Mouse (Mus musculus): ENCODE measurements around the gene Opn3.

Gene Opn3

GRCm38 (mm10) chr1:175692246-175692996 lies at the start of gene Opn3, which contains the start of gene Chml:
TSS of gene Opn3 (minus strand) at chr1:175692776.
TSS of gene Chml (minus strand) at chr1:175692901.
- peak; percentile 98 for DNase-seq (ENCODE audit: low spot score)

GRCm38 (mm10) chr1:175725771-175726170 lies 33.2 kb upstream of the Opn3 start:
- DNase-seq (ENCODE audit: low spot score): no peak

DNA sequence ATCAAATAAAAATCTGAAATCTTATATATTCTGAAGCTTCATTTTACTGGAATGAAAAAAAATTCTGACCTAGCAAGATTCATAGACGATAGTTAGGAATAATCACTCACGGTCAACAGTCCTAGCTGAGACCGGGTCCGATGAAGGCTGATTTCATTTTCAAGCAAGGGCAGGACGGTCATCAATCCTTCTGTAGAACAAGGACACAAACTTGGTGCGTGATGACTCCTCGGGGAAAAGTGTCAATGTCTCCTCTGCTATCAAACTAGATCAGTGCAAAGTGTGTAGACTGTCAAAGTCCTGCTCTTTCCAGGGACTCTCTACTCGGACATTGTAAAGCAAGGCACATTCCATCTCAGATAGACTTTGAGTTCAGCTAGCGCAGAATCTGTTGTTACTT lies 24.3 kb upstream of the Opn3 start:
- DNase-seq (ENCODE audit: low spot score): no peak

DNA sequence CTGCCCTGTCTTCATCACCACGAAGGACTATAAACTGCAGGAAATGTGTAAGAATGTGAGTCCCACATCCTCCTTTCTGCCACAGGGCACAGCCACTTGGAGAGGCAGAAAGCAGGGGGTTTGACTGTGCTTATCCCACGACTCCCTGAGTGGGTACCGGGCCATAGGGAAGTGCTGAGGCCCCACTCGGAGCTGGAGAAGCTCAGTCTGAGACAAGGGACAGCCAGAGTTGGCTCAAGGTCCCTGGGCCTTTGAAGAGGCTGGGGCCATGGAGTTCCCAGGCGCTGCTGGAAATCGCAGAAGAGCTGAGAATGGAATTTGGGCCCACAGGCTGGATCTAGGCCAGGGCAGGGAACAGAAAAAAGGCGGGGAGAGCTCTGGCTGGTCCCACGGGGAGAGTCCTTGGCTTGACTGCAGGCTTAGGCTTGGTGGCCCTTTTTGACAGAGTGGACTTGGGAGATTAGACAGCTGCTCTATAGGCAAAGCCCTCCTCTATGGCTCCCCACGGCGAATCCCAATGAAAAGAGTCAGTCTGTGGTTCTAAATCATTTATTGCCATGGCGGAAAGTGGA lies 19.8 kb upstream of the Opn3 start:
- DNase-seq (ENCODE audit: low spot score): no peak

DNA sequence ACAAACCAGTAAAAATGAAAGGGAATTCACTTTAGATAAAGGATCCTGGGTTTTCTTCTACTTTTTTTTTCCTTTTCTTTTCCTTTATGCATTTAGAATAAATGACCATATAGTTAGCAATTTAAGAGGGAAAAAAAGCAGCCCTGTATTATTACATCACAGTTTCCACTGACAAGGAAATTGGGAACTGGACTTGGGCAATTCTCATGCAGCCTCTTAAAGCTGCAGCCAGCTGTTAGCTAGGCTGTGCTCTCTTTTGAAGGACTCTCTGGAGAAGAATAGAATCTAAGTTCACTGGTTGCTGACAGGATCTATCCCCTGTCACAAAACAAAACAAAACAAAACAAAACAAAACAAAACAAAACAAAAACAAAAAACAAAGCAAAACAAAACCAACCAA lies 15.4 kb upstream of the Opn3 start:
- DNase-seq (ENCODE audit: low spot score): no peak

DNA sequence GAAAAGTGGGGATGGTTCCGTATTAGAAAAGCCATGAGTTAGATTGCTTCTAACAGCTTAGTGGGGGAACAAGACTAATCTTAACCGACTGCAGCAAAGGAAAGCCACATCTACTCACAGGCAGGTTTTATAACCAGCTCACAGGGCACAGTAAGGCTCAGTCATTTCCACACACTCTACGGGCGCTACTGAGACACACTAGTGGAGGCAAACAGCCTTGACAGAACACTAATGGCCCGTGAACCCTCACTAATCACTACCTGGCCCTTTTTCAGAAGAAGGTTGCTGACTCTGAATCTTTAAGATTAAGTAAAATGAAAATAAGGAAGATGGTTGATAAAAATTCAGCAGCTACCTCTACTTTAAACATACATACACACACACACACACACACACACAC lies 15.0 kb upstream of the Opn3 start:
- no peak for DNase-seq (ENCODE audit: low spot score)

GRCm38 (mm10) chr1:175701145-175701544 lies 8.6 kb upstream of the Opn3 start:
- no peak for DNase-seq (ENCODE audit: low spot score)

GRCm38 (mm10) chr1:175699796-175700195 lies 7.2 kb upstream of the Opn3 start:
- DNase-seq (ENCODE audit: low spot score): no peak

GRCm38 (mm10) chr1:175699375-175699774 lies 6.8 kb upstream of the Opn3 start:
- no peak for DNase-seq (ENCODE audit: low spot score)

DNA sequence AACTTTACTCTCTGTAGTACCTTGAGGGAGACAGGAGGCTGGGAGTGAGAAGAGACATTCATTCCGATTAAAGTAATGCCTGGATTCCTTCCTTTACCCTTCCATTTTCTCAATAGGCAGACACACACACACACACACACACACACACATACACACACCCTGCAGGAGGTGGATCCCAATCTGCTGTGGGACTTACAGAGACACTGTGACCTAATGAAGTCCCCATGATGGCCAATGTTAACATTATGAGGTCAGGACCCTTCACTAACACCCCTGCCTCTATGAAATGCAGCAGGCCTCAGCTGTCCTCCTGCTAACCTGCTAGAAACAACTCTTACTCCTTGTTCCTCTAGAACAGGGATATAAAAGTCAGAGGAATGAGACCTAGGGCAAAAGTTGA lies 5.7 kb upstream of the Opn3 start, which contains the start of gene Wdr64:
Gene Wdr64 (plus strand): TSS at position 301 of the 400 bp plus-strand sequence.
- DNase-seq (ENCODE audit: low spot score): no peak

GRCm38 (mm10) chr1:175693429-175693960 lies 919 bp upstream of the Opn3 start:
- DNase-seq (ENCODE audit: low spot score): no peak

- no peak for DNase-seq (ENCODE audit: low spot score)
These were observed 403 bp upstream of the Opn3 start for GRCm38 (mm10) chr1:175692997-175693361.

- DNase-seq (ENCODE audit: low spot score): no peak
These were observed 810 bp downstream of the Opn3 start for GRCm38 (mm10) chr1:175691686-175692245.

GRCm38 (mm10) chr1:175680995-175681394 lies 11.6 kb downstream of the Opn3 start:
- no peak for DNase-seq (ENCODE audit: low spot score)

- no peak for DNase-seq (ENCODE audit: low spot score)
These were observed 15.1 kb downstream of the Opn3 start for GRCm38 (mm10) chr1:175677459-175677858.

DNA sequence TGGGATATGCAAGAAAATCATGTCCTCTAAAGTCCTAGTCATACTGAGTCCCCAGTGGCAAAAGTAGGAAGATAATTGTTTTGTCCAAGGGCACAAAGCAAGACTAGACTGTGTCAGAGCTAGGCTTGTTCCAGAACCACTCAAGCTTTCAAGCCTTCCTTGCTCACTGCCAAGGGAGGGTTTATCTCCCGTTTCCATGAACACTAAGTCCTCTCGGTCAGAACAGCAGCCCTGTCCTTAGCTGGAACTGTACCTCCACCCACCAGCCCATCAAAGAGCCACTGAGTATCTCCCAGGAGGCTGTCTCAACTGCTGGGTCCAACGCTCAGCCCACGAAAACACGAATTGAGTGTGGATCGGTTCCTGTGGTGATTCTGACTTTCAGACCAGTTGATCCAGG lies 17.5 kb downstream of the Opn3 start:
- no peak for DNase-seq (ENCODE audit: low spot score)

DNA sequence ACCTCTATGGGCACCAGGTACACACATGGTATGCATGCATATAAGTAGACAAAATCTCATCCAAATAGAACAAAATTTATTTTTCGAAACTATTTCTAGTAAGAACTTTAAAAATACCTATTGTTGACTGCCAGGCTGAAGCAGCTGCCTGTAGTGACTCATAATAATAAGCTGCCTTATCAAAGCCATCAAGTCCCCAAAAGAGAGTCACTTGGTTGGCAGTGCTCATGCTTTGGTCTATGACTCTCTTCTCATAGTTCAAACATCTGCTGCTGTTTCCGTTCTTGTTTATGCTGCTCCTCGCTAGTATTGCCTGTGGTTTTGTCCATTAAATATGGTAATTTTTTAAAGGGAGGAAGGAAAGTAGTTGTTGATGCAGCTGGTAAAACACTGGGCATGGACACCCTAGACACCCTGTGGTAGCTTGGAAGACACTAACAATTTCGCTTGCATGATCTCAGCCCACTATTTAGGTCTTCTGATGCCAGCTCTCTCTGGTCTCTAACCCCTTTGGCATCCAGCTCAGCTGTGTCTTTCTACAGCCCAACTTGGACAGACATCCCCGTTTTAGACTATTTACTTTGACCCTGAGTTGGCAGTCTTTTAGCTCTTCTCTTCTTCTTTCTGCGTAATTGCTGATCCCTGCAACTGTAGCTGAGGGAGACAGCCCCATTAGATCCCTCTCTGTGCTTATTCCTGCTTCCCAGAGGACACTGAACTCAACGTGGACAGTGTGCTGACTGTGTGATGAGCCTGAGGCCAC lies 18.8 kb downstream of the Opn3 start:
- DNase-seq (ENCODE audit: low spot score): no peak

DNA sequence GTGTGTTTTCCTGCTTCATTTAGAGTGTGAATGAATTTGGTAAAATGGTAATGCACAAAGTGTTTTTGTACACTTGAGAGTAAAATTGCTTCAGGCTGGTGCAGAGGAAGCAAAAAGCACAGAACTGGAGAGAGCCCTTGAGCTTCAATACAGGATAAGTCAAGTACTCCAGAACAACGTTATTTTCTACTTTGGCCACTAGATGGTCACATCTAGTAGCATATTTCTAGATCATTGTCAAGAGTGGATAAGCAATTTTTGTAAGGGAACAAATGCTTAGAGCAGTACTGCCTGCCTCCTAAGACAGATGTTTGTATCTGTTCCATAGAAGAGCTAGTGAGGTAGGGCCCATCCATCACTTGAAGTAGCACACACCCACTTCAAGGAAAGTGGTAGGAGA lies 20.9 kb downstream of the Opn3 start:
- no peak for DNase-seq (ENCODE audit: low spot score)

GRCm38 (mm10) chr1:175670042-175670441 lies 22.5 kb downstream of the Opn3 start:
- DNase-seq (ENCODE audit: low spot score): no peak

- DNase-seq (ENCODE audit: low spot score): no peak
These were observed 23.1 kb downstream of the Opn3 start for GRCm38 (mm10) chr1:175669456-175669855.

GRCm38 (mm10) chr1:175668666-175669405 lies 23.7 kb downstream of the Opn3 start:
- DNase-seq (ENCODE audit: low spot score): no peak

GRCm38 (mm10) chr1:175659900-175660299 lies 32.7 kb downstream of the Opn3 start:
- DNase-seq (ENCODE audit: low spot score): no peak
